Mouse (Mus musculus) midbrain, embryonic 11.5 days (tissue): Measurements from ENCODE around the gene Kdm7a. TPM values are rescaled to one million over a fixed set of nuclear protein-coding genes. Genes with fewer than 3 reads are reported as not detected.

Experiments
- polyA plus RNA-seq: library from polyadenylated mRNA; unstranded; fragments of >200 nt; fragmentation: Nextera tagmentation; extraction: Ambion mirVana; gene quantifications from 2 replicates; pipeline ENCODE4 v1.2.1, GENCODE M21; 2014

Kdm7a gene
- polyA plus RNA-seq, 1 experiment from 2014 or later: 15.8 TPM

Other genes with a start within 250 kb of the Kdm7a start
- 2.0 and 3.1 TPM in 2 replicates for gene Parp12, start 88.4 kb downstream of the Kdm7a start, polyA plus RNA-seq
- 43.6 and 50.7 TPM in 2 replicates for gene Slc37a3, start 170.9 kb upstream of the Kdm7a start, polyA plus RNA-seq
- gene Rab19, start 174.4 kb upstream of the Kdm7a start, polyA plus RNA-seq: 0.23 and 0.30 TPM in 2 replicates
- gene Mkrn1, start 213.7 kb upstream of the Kdm7a start, polyA plus RNA-seq: 128 and 131 TPM in 2 replicates